Mouse (Mus musculus): ENCODE measurements around the gene Gm19345.

DNA sequence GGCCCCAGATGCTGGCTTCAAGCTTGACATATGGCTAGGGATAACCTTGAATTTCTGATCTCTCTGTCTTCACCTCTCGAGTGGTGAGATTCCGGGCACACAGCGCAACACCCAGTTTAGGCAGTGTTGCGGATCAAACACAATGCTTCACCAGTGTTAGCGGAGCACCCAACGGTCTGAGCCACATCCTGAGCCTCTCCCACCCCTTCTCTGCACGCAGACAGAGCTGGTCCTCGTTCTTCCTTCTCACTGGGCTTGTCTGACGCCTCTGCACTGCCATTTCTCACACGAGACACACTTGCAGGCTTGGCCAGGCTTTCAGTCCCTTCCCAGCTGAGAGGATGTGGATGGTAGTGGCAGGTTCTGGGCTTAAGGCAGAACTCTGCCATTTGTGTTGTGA, 7.9 kb downstream of the Gm19345 start:
- TF ChIP-seq POLR2A (IDR thresholded peaks at IDR 0.05; ENCODE audit: borderline replicate concordance, low read depth, low read length) (no peak), CTCF (IDR thresholded peaks at IDR 0.05; ENCODE audit: low read depth, low read length) (no peak)
